Mouse (Mus musculus): ENCODE measurements around the gene Heatr3.

- TF ChIP-seq CTCF (IDR thresholded peaks at IDR 0.05; ENCODE audit: control insufficient read depth, insufficient read depth, low read length) (no peak), POLR2A (IDR thresholded peaks at IDR 0.05; ENCODE audit: borderline replicate concordance, control insufficient read depth, low read depth, low read length) (no peak)
Measured at GRCm38 (mm10) chr8:88093367-88093766, 44.3 kb upstream of the Heatr3 start.
